In genomic region chr13:78426306-78426921, GRCm38 (mm10) we compare ENCODE assay signal across 9 mouse cellular contexts.
A peak's percentile ranks its signal among the peaks of the same experiment; 100 is the strongest.
DNase-seq lines count a peak whose midpoint lies in the region; ATAC-seq and TF ChIP-seq lines count a peak whose summit lies in the region.
"Had no signal": no experiment of that assay in that cellular context is flagged by ENCODE, and none has a peak within 500 bp of the region (broad histone marks: within the 10 kb centered on the region; RNA-seq: fewer than 3 reads in every experiment).

No protein-coding gene starts in this region.

- peak overlapping the region; percentile 83 for H3K27ac ChIP-seq in embryonic facial prominence, embryonic 14.5 days (replicated peaks; ENCODE audit: low read depth, low read length)
- H3K27ac ChIP-seq in forebrain, postnatal 0 days (ENCODE audit: low read depth, low read length): no peak overlapping the region; the same call in 1 of the 2 replicates
- H3K27ac ChIP-seq in midbrain, embryonic 13.5 days: peak overlapping the region; percentile 58

- no peaks in the 10 kb centered on the region for H3K9me3 ChIP-seq in embryonic facial prominence, embryonic 14.5 days (ENCODE audit: control insufficient read depth, low read length)
- H3K9me3 ChIP-seq in forebrain, postnatal 0 days (ENCODE audit: low read length): no peaks in the 10 kb centered on the region
- no peaks in the 10 kb centered on the region for H3K9me3 ChIP-seq in midbrain, embryonic 13.5 days

- H3K36me3 ChIP-seq in embryonic facial prominence, embryonic 14.5 days (ENCODE audit: control insufficient read depth, insufficient read depth, low read length): no peaks in the 10 kb centered on the region
- H3K36me3 ChIP-seq in forebrain, postnatal 0 days (ENCODE audit: insufficient read depth): no peaks in the 10 kb centered on the region
- no peaks in the 10 kb centered on the region for H3K36me3 ChIP-seq in midbrain, embryonic 13.5 days

- ATAC-seq in embryonic facial prominence, embryonic 14.5 days (ENCODE audit: low read depth): no peak
- no peak for ATAC-seq in forebrain, postnatal 0 days
- no peak for ATAC-seq in midbrain, embryonic 13.5 days

- no peaks in the 10 kb centered on the region for H3K27me3 ChIP-seq in embryonic facial prominence, embryonic 14.5 days (replicated peaks; ENCODE audit: control insufficient read depth, insufficient read depth, low read length)
- no peaks in the 10 kb centered on the region for H3K27me3 ChIP-seq in forebrain, postnatal 0 days (ENCODE audit: insufficient read depth, low read length)
- H3K27me3 ChIP-seq in midbrain, embryonic 13.5 days: no peaks in the 10 kb centered on the region

- TF ChIP-seq CTCF in forebrain, postnatal 0 days (IDR thresholded peaks at IDR 0.05; ENCODE audit: low read depth): no peak

- H3K4me2 ChIP-seq in embryonic facial prominence, embryonic 14.5 days (ENCODE audit: low read depth, low read length): peak overlapping the region; percentile 57
- H3K4me2 ChIP-seq in forebrain, postnatal 0 days (ENCODE audit: low read depth): peak overlapping the region; percentile 56
- H3K4me2 ChIP-seq in midbrain, embryonic 13.5 days (replicated peaks): peak overlapping the region; percentile 13; the same call in 1 of the 2 replicates

- H3K4me3 ChIP-seq in embryonic facial prominence, embryonic 14.5 days (ENCODE audit: low read depth, low read length): peak overlapping the region; percentile 31; the same call in 1 of the 2 replicates
- H3K4me3 ChIP-seq in forebrain, postnatal 0 days (ENCODE audit: low read depth, low read length): no peak overlapping the region; the same call in 1 of the 2 replicates
- H3K4me3 ChIP-seq in midbrain, embryonic 13.5 days (replicated peaks): no peak overlapping the region

- peak; percentile 5 for DNase-seq in kidney, postnatal 14 days
- no peak for DNase-seq in kidney, postnatal 25 days
- peak; percentile 50 for DNase-seq in embryonic facial prominence, embryonic 14.5 days (ENCODE audit: low spot score)
- DNase-seq in forebrain, postnatal 0 days: no peak
- DNase-seq in thymus, postnatal 25 days: no peak
- no peak for DNase-seq in layer of hippocampus, postnatal 10 days (ENCODE audit: low spot score in 2 of 2)
- no peak for DNase-seq in layer of hippocampus, adult 9-10 months (ENCODE audit: low spot score)
- DNase-seq: thymus, postnatal 4 days had no signal

- no peak overlapping the region for H3K9ac ChIP-seq in embryonic facial prominence, embryonic 14.5 days (ENCODE audit: low read depth, low read length)
- no peak overlapping the region for H3K9ac ChIP-seq in forebrain, postnatal 0 days
- no peak overlapping the region for H3K9ac ChIP-seq in midbrain, embryonic 13.5 days (replicated peaks)

- WGBS in embryonic facial prominence, embryonic 14.5 days: 32% methylated on average over 8 of the region's 8 CpGs
- 21% methylated on average over 8 of the region's 8 CpGs for WGBS in forebrain, postnatal 0 days
- WGBS in midbrain, embryonic 13.5 days: 27% methylated on average over 8 of the region's 8 CpGs

- H3K4me1 ChIP-seq in embryonic facial prominence, embryonic 14.5 days (ENCODE audit: control insufficient read depth, insufficient read depth, low read length): peaks cover 17% of the 10 kb centered on the region
- H3K4me1 ChIP-seq in forebrain, postnatal 0 days (ENCODE audit: insufficient read depth): 0 out of 2 replicates have a peak, but pooled peaks cover 6% of the 10 kb centered on the region
- peaks cover 25% of the 10 kb centered on the region for H3K4me1 ChIP-seq in midbrain, embryonic 13.5 days (replicated peaks)

Comparison
In these comparisons a context has a peak if more than half of its experiments do, and no peak if none do; other contexts are left out.
1. DNase-seq: peak in kidney, postnatal 14 days (single experiment) and embryonic facial prominence, embryonic 14.5 days (single experiment); none in kidney, postnatal 25 days (0 of 2), forebrain, postnatal 0 days (single experiment), thymus, postnatal 25 days (single experiment), layer of hippocampus, postnatal 10 days (0 of 2) and layer of hippocampus, adult 9-10 months (single experiment).
2. Peak in every context shown above with its lines, with median percentiles within 50 percentile points of each other: H3K4me2 ChIP-seq.